Mouse (Mus musculus) hindbrain, embryonic 12.5 days (tissue): ENCODE results near the gene Sel1l3. TPM values are rescaled to one million over a fixed set of nuclear protein-coding genes. Genes with fewer than 3 reads are reported as not detected.

ENCODE experiments used
- ATAC-seq: fragments of 200-750 bp; cut with Nextera tagmentation; 2 replicates; pipeline ENCODE4 v1.8.0; 2017; ENCODE audit warnings: moderate TSS enrichment; ENCODE audit not compliant: low FRiP score
- H3K27ac ChIP-seq: fragments of 300-500 bp; sonication (generic); 2 replicates; pipeline ENCODE4 v1.5.1; 2016; ENCODE audit warnings: mild to moderate bottlenecking
- H3K27me3 ChIP-seq: fragments of 300-500 bp; sonication (generic); 2 replicates; pipeline ENCODE4 v1.6.1; 2016; ENCODE audit warnings: mild to moderate bottlenecking
- H3K36me3 ChIP-seq: fragments of 300-500 bp; sonication (generic); 2 replicates; pipeline ENCODE4 v1.6.1; 2016; ENCODE audit warnings: mild to moderate bottlenecking
- H3K4me1 ChIP-seq: fragments of 300-500 bp; sonication (generic); 2 replicates; pipeline ENCODE4 v1.6.1; 2016
- H3K4me2 ChIP-seq: fragments of 300-500 bp; sonication (generic); replicated peaks from 2 replicates; pipeline ENCODE4 v1.6.1; 2016; ENCODE audit warnings: mild to moderate bottlenecking
- H3K4me3 ChIP-seq: fragments of 300-500 bp; sonication (generic); 2 replicates; pipeline ENCODE4 v1.5.1; 2016; ENCODE audit warnings: mild to moderate bottlenecking
- H3K9ac ChIP-seq: fragments of 300-500 bp; sonication (generic); 2 replicates; pipeline ENCODE4 v1.6.1; 2016; ENCODE audit warnings: mild to moderate bottlenecking, moderate library complexity
- H3K9me3 ChIP-seq: fragments of 300-500 bp; sonication (generic); replicated peaks from 2 replicates; pipeline ENCODE4 v1.6.1; 2016; ENCODE audit warnings: mild to moderate bottlenecking
- WGBS: fragments of 180-500 bp; shearing (Covaris S2); methylation state at CpG from one replicate; pipeline ENCODE4 v1.1.7; 2016; 5-methylcytosine and 5-hydroxymethylcytosine counted together
- polyA plus RNA-seq: library from polyadenylated mRNA; unstranded; fragments of >200 nt; fragmentation: Nextera tagmentation; extraction: Ambion mirVana; gene quantifications from 2 replicates; pipeline ENCODE4 v1.2.1, GENCODE M21; 2016

The Sel1l3 gene
- polyA plus RNA-seq, 1 experiment from 2014 or later = 5.1 TPM

DNA sequence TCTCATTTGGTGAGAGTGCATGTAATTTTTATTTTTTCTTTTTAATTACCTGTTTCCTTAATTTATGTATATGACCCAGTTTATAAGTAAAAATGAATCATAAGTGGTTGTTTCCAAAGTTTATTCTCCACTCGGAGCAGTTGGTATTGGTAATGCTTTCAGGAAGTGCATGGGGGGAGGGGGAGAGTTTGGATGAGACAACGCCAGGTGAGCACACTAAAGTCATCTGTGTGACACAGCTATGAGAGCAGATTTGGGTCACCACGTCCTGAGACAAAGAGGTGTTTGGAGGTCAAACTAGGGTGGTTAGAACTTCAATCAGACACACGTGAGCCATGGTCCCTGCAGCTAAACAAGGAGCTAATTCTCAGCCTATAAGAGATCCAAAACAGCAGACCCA lies 89.0 kb downstream of the Sel1l3 start:
- H3K9me3 ChIP-seq = no peaks in the 10 kb centered on the region
- no peaks in the 10 kb centered on the region for H3K27me3 ChIP-seq
- H3K9ac ChIP-seq = no peak overlapping the region
- H3K4me3 ChIP-seq = no peak overlapping the region
- no peaks in the 10 kb centered on the region for H3K36me3 ChIP-seq
- WGBS = 77% methylated on average over 4 of the region's 4 CpGs
- no peak overlapping the region for H3K4me2 ChIP-seq
- 0 out of 2 replicates have a peak, but pooled peaks cover 4% of the 10 kb centered on the region for H3K4me1 ChIP-seq
- no peak overlapping the region for H3K27ac ChIP-seq
- ATAC-seq = no peak

DNA sequence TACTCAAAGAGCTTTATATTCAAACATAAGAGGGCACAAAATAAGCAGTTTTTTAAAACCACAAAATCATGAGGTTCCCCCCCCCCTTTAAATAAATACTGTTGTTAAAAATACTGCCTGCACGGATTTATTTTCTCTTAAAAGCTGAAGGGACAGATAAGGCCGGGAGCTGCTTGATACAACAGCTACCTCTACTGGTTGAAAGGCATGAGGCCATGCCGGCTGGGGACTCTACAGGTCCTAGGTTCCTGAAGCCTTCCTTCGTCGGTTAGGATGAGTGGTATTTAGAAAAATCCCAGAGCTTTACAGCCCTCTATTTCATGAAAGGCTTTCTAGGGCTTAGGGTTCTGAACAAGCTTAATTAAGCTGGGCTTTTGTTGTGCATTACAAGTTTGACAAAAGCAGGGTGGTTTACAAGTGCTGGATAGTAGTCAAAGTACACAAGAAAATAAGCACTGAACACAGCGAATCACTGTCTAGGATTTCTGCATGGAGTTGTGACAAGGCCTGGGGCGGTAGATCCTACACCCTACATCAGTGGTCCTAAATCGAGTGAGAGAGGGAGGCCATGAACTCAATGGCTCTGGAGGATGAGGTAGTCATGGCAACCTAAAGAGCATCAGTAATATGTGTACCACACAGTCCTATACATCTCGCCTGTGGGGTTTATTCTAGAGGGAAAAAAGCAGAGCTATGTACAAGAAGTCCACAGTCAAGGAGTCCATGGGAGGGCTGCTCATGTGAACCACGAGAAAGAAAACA lies 90.0 kb downstream of the Sel1l3 start:
- Histone ChIP-seq H3K4me3 (no peak overlapping the region), H3K9me3 (no peaks in the 10 kb centered on the region), H3K4me2 (no peak overlapping the region), H3K27ac (no peak overlapping the region), H3K36me3 (no peaks in the 10 kb centered on the region), H3K4me1 (0 out of 2 replicates have a peak, but pooled peaks cover 4% of the 10 kb centered on the region), H3K9ac (no peak overlapping the region), H3K27me3 (no peaks in the 10 kb centered on the region)
- 36% methylated on average over 10 of the region's 10 CpGs for WGBS
- ATAC-seq = peak; percentile 68; the same call in 1 of the 2 replicates

DNA sequence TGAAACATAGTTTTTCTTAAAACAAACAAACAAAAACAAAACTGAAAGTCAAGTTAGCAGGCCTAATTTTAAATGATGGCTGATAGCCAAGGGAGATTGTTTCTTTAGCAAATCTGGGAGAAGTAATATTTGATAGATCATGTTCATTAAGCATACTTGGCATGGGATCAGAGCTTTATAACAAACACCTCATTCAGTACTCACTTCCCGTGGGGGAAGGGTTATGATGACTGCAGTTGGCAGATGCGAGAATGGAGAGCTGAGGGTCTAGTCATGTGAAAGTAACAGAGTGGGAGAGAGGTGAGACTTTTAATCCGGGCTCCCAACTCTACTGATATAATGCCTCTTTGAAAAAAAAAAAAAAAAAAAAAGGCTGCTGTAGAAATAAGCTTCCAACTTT lies 94.0 kb downstream of the Sel1l3 start:
- no peaks in the 10 kb centered on the region for H3K36me3 ChIP-seq
- no peak for ATAC-seq
- no peak overlapping the region for H3K27ac ChIP-seq
- H3K9me3 ChIP-seq = no peaks in the 10 kb centered on the region
- H3K9ac ChIP-seq = no peak overlapping the region
- 0 out of 2 replicates have a peak, but pooled peaks cover 4% of the 10 kb centered on the region for H3K4me1 ChIP-seq
- WGBS = 58% methylated on average over 3 of the region's 3 CpGs
- H3K4me2 ChIP-seq = no peak overlapping the region
- H3K27me3 ChIP-seq = no peaks in the 10 kb centered on the region
- H3K4me3 ChIP-seq = no peak overlapping the region

DNA sequence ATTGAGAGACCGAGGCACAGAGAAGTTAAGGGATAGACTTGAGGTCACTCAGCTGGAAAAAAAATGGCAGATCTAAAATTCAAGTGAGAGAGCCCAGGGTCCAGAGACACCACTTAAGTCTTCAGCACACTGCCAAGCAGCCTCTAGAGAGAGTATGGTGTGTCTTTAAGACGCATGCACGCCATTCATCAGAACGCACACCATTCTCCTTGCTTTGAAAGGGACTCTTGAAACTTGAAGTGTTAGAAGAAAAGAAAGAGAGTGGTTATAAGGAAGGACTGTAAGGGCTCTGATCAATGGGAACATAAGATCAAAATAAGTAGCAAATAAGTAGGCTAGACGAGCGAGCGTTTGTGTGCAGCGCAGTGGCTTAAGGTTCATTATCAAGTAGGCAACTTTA lies 95.5 kb downstream of the Sel1l3 start:
- no peaks in the 10 kb centered on the region for H3K27me3 ChIP-seq
- H3K9ac ChIP-seq = no peak overlapping the region
- no peaks in the 10 kb centered on the region for H3K9me3 ChIP-seq
- 90% methylated on average over 8 of the region's 8 CpGs for WGBS
- H3K4me2 ChIP-seq = no peak overlapping the region
- H3K4me1 ChIP-seq = no peaks in the 10 kb centered on the region
- no peak overlapping the region for H3K4me3 ChIP-seq
- H3K27ac ChIP-seq = no peak overlapping the region
- no peak for ATAC-seq
- peaks cover under 1% of the 10 kb centered on the region; the same call in 1 of the 2 replicates for H3K36me3 ChIP-seq

DNA sequence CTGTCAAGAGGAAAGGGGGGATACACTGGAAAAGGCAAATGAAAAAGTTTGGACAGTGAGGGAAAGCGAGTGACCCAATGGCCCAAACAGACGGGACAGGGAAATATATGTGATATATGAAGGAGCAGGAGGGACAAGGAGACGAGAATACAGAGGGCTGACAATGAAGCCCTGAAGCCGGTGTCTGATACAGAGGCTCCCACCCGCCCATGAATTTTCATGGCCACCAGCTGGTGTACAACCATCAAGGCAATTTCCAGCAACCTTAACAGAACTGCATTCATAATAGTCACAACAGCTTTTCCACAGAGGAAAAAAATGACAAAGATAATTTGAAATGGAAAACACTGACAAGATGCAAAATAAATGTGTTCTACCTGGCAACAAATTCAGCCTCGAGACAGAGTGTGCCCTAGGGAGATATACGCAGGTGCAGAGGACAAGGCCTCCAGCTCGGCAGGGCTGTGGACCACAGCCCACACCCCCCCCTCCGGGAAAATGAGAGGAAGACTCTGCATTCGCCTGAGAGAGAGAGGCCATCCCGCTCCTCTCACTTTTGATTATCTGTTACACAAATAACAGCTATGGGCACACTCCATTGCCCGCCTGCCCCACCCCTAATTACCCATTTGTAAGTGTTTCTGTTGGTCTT lies 99.0 kb downstream of the Sel1l3 start:
- WGBS = 61% methylated on average over 12 of the region's 12 CpGs
- H3K27ac ChIP-seq = peak overlapping the region; percentile 40
- ATAC-seq = peak; percentile 82

DNA sequence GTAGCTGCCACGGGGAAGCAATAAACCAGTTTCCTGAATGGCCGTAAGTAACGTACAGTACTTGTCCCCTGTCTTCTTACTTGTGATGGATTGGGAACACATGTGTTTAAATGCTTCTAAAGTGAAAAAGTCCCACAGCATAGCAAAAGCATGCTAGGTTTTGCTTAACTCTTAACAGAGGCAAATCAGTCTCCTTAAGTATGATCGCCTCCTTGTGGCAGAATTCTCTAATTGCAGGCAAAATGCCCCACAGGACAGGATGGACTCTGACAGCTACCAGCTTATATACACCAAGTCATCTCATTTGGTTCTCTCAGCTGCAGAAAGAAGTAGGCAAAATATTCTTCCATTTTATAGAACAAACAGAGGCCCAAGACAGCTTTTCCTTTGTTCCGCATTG lies 100.8 kb downstream of the Sel1l3 start:
- Histone ChIP-seq H3K27me3 (no peaks in the 10 kb centered on the region), H3K4me2 (no peak overlapping the region), H3K27ac (no peak overlapping the region), H3K36me3 (peaks cover 4% of the 10 kb centered on the region; the same call in 1 of the 2 replicates), H3K9me3 (no peaks in the 10 kb centered on the region), H3K4me1 (peaks cover 7% of the 10 kb centered on the region; the same call in 1 of the 2 replicates), H3K9ac (no peak overlapping the region), H3K4me3 (no peak overlapping the region)
- ATAC-seq = no peak
- 91% methylated on average over 5 of the region's 5 CpGs for WGBS

More for the DNA sequence above, 99.0 kb downstream of the Sel1l3 start:
- Histone ChIP-seq H3K9ac (no peak overlapping the region), H3K9me3 (no peaks in the 10 kb centered on the region), H3K4me2 (no peak overlapping the region), H3K4me3 (no peak overlapping the region), H3K27me3 (no peaks in the 10 kb centered on the region), H3K4me1 (peaks cover 7% of the 10 kb centered on the region; the same call in 1 of the 2 replicates), H3K36me3 (peaks cover 4% of the 10 kb centered on the region; the same call in 1 of the 2 replicates)

DNA sequence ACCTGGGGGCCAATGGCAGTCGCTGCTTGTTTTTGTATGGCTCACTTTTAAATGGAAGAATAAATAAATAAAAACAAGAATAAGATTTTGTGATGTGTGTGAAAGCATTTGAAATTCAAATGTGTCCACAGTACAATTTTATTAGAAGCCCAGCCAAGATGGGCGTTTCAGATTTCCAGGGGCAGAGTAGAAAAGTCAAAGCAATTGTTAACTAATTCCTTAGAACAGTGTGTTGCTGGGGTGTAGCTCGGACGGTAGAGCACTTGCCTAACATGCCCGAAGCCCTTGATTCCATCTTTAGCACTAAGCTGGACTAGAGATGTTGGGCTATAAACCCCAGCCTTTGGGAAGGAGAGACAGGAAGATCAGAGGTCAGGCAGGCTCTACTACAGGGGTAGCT lies 102.7 kb downstream of the Sel1l3 start:
- 68% methylated on average over 5 of the region's 5 CpGs for WGBS
- H3K9me3 ChIP-seq = no peaks in the 10 kb centered on the region
- H3K27me3 ChIP-seq = no peaks in the 10 kb centered on the region
- peaks cover 7% of the 10 kb centered on the region; the same call in 1 of the 2 replicates for H3K4me1 ChIP-seq
- no peak overlapping the region for H3K4me3 ChIP-seq
- no peak overlapping the region for H3K27ac ChIP-seq
- no peak overlapping the region for H3K4me2 ChIP-seq
- peaks cover 4% of the 10 kb centered on the region; the same call in 1 of the 2 replicates for H3K36me3 ChIP-seq
- ATAC-seq = no peak
- no peak overlapping the region for H3K9ac ChIP-seq

DNA sequence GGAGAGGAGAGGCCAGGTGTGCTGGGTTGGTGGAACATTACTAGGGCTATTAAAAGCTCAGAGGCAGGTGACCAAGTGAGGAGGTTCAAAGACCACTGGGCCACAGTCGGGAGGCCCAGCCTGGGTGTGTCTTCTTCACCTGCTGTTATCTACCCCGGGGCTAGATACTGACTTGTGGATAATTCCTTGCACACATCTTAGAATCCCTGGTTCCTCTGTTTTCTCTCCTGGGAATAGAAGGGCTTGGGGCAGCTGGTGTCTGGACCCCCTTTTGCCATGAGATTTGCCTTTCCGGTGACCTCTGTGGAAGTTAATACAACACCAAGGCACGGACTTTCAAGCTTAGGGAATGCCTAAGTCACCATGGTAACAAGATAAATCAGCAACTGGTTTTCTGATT lies 103.5 kb downstream of the Sel1l3 start:
- 53% methylated on average over 4 of the region's 4 CpGs for WGBS

DNA sequence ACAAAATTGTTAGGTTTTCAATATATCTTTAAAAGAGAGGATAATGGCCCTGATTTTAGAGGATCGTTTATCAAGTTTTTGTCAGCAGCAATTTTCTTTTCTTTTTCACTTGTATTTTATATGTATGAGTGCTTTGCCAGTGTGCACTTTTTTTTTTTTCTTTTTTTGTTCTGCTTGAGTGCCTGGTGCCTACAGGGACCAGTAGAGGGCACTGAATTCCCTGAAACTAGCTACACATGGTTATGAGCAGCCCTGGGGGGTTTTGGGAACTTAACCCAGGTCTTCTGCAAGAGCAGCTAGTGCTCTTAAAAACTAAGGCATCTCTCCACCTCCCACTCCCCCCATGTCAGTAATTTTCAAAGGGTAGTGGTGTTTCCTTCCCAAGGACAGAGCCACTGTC lies 105.1 kb downstream of the Sel1l3 start:
- no peak for ATAC-seq
- Histone ChIP-seq H3K36me3 (peaks cover 4% of the 10 kb centered on the region; the same call in 1 of the 2 replicates), H3K9ac (no peak overlapping the region), H3K27me3 (no peaks in the 10 kb centered on the region), H3K9me3 (no peaks in the 10 kb centered on the region), H3K4me1 (peaks cover 9% of the 10 kb centered on the region), H3K4me3 (no peak overlapping the region), H3K27ac (no peak overlapping the region), H3K4me2 (no peak overlapping the region)
- 80% methylated on average over 1 of the region's 1 CpGs for WGBS

More for the DNA sequence above, 103.5 kb downstream of the Sel1l3 start:
- Histone ChIP-seq H3K9ac (no peak overlapping the region), H3K27ac (no peak overlapping the region), H3K36me3 (peaks cover 4% of the 10 kb centered on the region; the same call in 1 of the 2 replicates), H3K9me3 (no peaks in the 10 kb centered on the region), H3K4me1 (peaks cover 7% of the 10 kb centered on the region; the same call in 1 of the 2 replicates), H3K4me3 (no peak overlapping the region), H3K4me2 (no peak overlapping the region), H3K27me3 (no peaks in the 10 kb centered on the region)
- ATAC-seq = no peak

DNA sequence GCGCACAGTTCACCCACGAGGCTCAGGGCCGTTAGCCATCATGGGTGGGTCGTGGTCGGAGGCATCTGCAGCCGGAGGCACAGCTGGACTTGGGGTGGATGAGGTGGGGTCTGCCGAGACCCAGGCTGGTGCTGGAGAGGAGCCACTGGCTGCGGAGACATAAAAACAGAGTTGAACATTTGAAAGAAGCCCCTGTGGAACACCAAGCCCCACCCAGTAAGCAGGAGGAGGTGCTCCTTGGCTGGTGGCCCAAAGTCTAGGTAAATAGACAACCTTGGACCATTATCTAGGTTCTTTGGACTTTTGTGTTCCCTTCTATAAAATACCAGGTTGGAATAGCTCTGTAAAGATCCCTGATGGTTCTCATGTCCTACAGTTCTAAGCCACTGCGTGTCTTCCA lies 105.7 kb downstream of the Sel1l3 start:
- peaks cover 1% of the 10 kb centered on the region; the same call in 1 of the 2 replicates for H3K36me3 ChIP-seq
- H3K27ac ChIP-seq = no peak overlapping the region
- peaks cover 9% of the 10 kb centered on the region for H3K4me1 ChIP-seq
- no peak overlapping the region for H3K4me3 ChIP-seq
- H3K4me2 ChIP-seq = no peak overlapping the region
- H3K9ac ChIP-seq = no peak overlapping the region
- WGBS = 81% methylated on average over 9 of the region's 9 CpGs
- no peaks in the 10 kb centered on the region for H3K27me3 ChIP-seq
- ATAC-seq = no peak
- no peaks in the 10 kb centered on the region for H3K9me3 ChIP-seq

DNA sequence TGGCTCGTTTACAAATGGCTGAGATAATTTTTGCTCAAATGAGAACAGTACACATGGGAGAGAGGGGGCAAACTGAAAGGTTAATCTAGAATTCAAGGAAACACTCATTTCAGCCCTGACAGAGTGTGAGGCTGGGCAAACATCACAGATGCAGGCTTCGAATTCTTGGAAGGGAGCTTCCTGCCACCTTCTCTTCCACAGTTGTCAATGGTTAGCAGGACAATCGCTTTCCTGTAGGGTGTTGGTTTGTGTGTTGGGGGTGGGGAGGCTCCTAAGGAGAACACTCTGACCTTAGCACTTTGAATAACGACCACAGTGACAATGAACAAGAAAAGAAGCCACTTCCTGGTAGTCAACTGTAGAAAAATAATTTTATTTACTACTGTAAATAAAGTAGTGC lies 107.0 kb downstream of the Sel1l3 start:
- Histone ChIP-seq H3K9me3 (no peaks in the 10 kb centered on the region), H3K27ac (no peak overlapping the region), H3K4me3 (no peak overlapping the region), H3K4me1 (peaks cover 9% of the 10 kb centered on the region), H3K4me2 (no peak overlapping the region), H3K27me3 (no peaks in the 10 kb centered on the region), H3K36me3 (no peaks in the 10 kb centered on the region), H3K9ac (no peak overlapping the region)
- no peak for ATAC-seq
- 53% methylated on average over 4 of the region's 4 CpGs for WGBS

DNA sequence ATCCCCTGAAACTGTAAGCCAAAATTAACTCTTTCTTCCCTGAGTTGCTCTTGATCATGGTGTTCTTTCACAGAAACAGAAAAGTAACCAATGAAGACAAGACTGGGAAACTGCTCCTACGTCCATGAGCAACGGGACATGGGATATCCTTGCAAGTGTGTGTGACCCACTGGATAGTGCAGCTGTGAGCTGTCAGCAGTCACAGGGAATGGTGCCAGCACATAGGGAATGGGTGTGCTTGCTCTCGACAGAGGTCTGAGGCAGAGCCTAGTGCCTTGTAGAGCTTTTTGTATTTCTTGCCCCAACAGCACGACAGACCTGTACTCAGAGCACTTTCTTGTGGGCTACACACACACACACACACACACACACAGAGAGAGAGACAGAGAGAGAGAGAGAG lies 107.6 kb downstream of the Sel1l3 start:
- peaks cover 7% of the 10 kb centered on the region for H3K4me1 ChIP-seq
- no peak overlapping the region for H3K4me3 ChIP-seq
- H3K9me3 ChIP-seq = no peaks in the 10 kb centered on the region
- 78% methylated on average over 4 of the region's 4 CpGs for WGBS
- no peak overlapping the region for H3K4me2 ChIP-seq
- H3K27me3 ChIP-seq = no peaks in the 10 kb centered on the region
- no peaks in the 10 kb centered on the region for H3K36me3 ChIP-seq
- no peak for ATAC-seq
- H3K9ac ChIP-seq = no peak overlapping the region
- H3K27ac ChIP-seq = no peak overlapping the region
